Mouse (Mus musculus) heart, adult 2 months (tissue): ENCODE data around the gene G430095P16Rik. TPM values are rescaled to one million over a fixed set of nuclear protein-coding genes. Genes with fewer than 3 reads are reported as not detected.
A peak's percentile ranks its signal among the peaks of the same experiment; 100 is the strongest.

ENCODE experiments used
- DNase-seq, 2 experiments: peaks; one replicate each; pipeline ENCODE4 v3.0.0; 2021
- H3K27ac ChIP-seq: fragments of 200-600 bp; 2 replicates; pipeline ENCODE4 v1.8.1; 2022
- H3K27me3 ChIP-seq: fragments of 200-500 bp; 2 replicates; pipeline ENCODE4 v1.6.1; 2012; ENCODE audit warnings: mild to moderate bottlenecking, low read length, inconsistent platforms, mixed read lengths; ENCODE audit not compliant: control insufficient read depth, insufficient read depth
- H3K36me3 ChIP-seq: fragments of 200-500 bp; 2 replicates; pipeline ENCODE4 v1.6.1; 2012; ENCODE audit warnings: low read length, inconsistent platforms; ENCODE audit not compliant: control insufficient read depth, insufficient read depth
- H3K4me1 ChIP-seq: fragments of 200-500 bp; 2 replicates; pipeline ENCODE4 v1.6.1; 2011; ENCODE audit warnings: low read length; ENCODE audit not compliant: control insufficient read depth, insufficient read depth
- H3K4me3 ChIP-seq: fragments of 200-600 bp; 2 replicates; pipeline ENCODE4 v1.8.1; 2022
- H3K79me2 ChIP-seq: fragments of 200-500 bp; replicated peaks from 2 replicates; pipeline ENCODE4 v1.6.1; 2012; ENCODE audit warnings: mild to moderate bottlenecking, inconsistent platforms, low read length, moderate library complexity, mixed read lengths; ENCODE audit not compliant: control insufficient read depth, insufficient read depth
- H3K9ac ChIP-seq: fragments of 200-500 bp; 2 replicates; pipeline ENCODE4 v1.6.1; 2012; ENCODE audit warnings: low read depth, mild to moderate bottlenecking, control low read depth, inconsistent platforms, low read length, mixed read lengths
- CTCF ChIP-seq: fragments of 200-600 bp; IDR thresholded peaks from 2 replicates; pipeline ENCODE4 v1.8.1; 2022; ENCODE audit warnings: antibody characterized with exemption, mild to moderate bottlenecking, moderate library complexity
- EP300 ChIP-seq: fragments of 200-500 bp; IDR thresholded peaks from 2 replicates; pipeline ENCODE4 v1.6.1; 2011; ENCODE audit warnings: low read depth, low read length, control low read depth; ENCODE audit not compliant: insufficient read depth
- POLR2A ChIP-seq: fragments of 200-500 bp; IDR thresholded peaks from 2 replicates; pipeline ENCODE4 v1.6.1; 2011; ENCODE audit warnings: mild to moderate bottlenecking, low read depth, low read length, control low read depth; ENCODE audit not compliant: insufficient read depth
- WGBS: fragments of 180-500 bp; shearing (Covaris S2); methylation state at CpG from one replicate; pipeline ENCODE4 v1.1.7; 2018; 5-methylcytosine and 5-hydroxymethylcytosine counted together
- intact Hi-C: fragments of 180-260 bp; cut with DNase I; formaldehyde crosslinking; loops from one replicate; pipeline ENCODE4 v1.15.1; 2025
- polyA plus RNA-seq: library from polyadenylated mRNA; depleted of rRNA; stranded (reverse); fragments of >200 nt; gene quantifications from 2 replicates; pipeline ENCODE4 v1.2.3, GENCODE M21; 2012
- total RNA-seq, 2 experiments: library from RNA; stranded (reverse); gene quantifications; 2 replicates each; pipeline ENCODE4 v1.2.3; 2021

The G430095P16Rik gene
- total and polyA plus RNA-seq, 3 experiments = 0.55 to 0.70 TPM; not detected in 1

DNA sequence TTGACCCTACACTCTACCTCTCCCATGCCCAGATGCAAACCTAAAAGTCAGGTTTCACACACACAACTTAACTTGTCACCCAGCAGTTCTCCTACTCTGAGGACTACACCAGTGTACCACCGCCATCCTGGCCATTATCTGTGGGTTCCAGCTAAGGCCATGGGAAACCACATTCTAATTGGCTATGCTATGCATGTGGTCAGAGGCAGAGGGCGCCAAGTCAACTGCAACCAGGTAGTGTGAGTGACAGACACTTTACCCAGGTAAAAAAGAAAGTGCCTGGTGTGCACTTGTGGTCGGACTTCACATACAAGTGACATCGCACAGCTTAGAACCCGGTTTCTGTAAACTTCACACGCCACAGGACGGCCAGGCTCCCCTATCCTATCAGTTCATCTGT is 36.3 kb downstream of the G430095P16Rik start:
- Histone ChIP-seq H3K4me3 (no peak overlapping the region), H3K9ac (no peak overlapping the region), H3K79me2 (peaks cover 2% of the 10 kb centered on the region; the same call in 1 of the 2 replicates), H3K27me3 (no peaks in the 10 kb centered on the region), H3K36me3 (no peaks in the 10 kb centered on the region), H3K27ac (no peak overlapping the region), H3K4me1 (peaks cover 7% of the 10 kb centered on the region)
- no peak for TF ChIP-seq POLR2A
- TF ChIP-seq CTCF = peak; percentile 78
- 0 out of 2 replicates have a peak, but pooled peaks have one; percentile 43 for TF ChIP-seq EP300
- DNase-seq = peak; percentile 43 to 63
- WGBS = 72% methylated on average over 7 of the region's 7 CpGs
- intact Hi-C loops = loop anchor here (2.0 kb wide), 1 partner anchor 52 kb away; no protein-coding TSS in a partner anchor

DNA sequence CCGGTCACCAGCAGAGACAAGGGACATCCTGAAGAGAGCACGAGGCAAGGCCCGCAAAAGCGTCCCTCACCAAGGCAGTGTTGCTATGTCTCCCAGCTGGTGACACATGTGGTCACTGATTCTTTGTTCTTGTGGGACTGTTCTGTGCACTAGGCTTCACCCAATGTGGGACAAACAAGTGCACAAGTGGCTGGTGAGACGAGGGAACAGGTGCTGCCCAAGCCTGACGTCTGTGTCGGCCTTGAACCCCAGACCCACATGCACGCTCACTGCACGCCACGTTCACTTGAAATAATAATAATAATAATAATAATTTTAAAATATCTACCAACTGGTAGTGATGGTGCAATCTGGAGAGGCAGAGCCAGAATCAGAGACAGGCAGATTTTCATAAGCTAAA is 36.9 kb downstream of the G430095P16Rik start:
- Histone ChIP-seq H3K27me3 (no peaks in the 10 kb centered on the region), H3K4me3 (no peak overlapping the region), H3K9ac (no peak overlapping the region), H3K36me3 (no peaks in the 10 kb centered on the region), H3K4me1 (peaks cover 7% of the 10 kb centered on the region), H3K79me2 (peaks cover 2% of the 10 kb centered on the region; the same call in 1 of the 2 replicates), H3K27ac (no peak overlapping the region)
- WGBS = 90% methylated on average over 10 of the region's 10 CpGs
- intact Hi-C loops = loop anchor here (2.0 to 5.0 kb wide), 2 partner anchors 38 to 51 kb away; no protein-coding TSS in a partner anchor
- TF ChIP-seq EP300 = no peak
- TF ChIP-seq CTCF = no peak
- no peak for DNase-seq

DNA sequence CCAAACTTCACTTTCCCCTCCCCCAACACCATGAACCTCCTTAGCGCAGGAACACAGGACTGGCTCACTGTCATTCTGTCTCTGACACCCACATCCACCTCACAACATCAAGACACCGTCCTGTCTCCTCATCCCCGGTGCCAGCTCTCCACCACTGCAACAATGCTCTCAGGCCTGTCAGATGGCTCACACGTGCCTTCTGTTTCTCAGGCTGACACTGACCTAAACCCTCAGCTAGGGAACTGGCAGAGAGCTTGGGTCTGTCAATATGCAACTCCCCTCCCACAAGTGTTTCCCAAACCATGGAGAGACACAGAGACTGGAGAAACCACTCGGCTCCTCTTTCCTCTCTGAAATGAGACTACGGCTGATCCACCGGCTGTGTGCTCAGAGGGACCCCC is 37.6 kb downstream of the G430095P16Rik start:
- no peaks in the 10 kb centered on the region for H3K27me3 ChIP-seq
- H3K27ac ChIP-seq = no peak overlapping the region; the same call in 1 of the 2 replicates
- peaks cover 7% of the 10 kb centered on the region for H3K4me1 ChIP-seq
- H3K4me3 ChIP-seq = no peak overlapping the region
- no peaks in the 10 kb centered on the region for H3K36me3 ChIP-seq
- peaks cover 1% of the 10 kb centered on the region; the same call in 1 of the 2 replicates for H3K79me2 ChIP-seq
- no peak overlapping the region for H3K9ac ChIP-seq
- DNase-seq = no peak
- 0 out of 2 replicates have a peak, but pooled peaks have one; percentile 17 for TF ChIP-seq EP300
- no peak for TF ChIP-seq CTCF
- intact Hi-C loops = loop anchor here (5.0 kb wide), 1 partner anchor 37 kb away; no protein-coding TSS in a partner anchor
- WGBS = 66% methylated on average over 7 of the region's 7 CpGs

DNA sequence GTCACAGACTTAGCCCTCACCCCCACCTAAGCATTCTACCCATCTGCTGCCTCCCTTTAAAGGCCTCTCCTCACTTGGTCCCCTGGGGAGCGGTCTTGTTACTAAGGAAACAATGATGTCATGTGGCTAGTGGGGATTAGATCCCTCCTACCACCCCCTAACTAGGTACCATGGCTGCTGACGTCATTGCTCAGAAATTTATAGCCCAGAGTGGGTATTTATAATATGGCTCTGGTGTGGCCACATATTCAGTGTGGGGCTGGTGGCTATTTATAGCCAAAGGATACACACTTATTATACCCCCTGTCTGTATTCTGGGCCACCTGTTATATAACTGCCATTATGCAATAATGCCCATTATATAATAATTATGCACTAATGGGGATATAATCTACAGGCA is 38.1 kb downstream of the G430095P16Rik start:
- H3K79me2 ChIP-seq = no peaks in the 10 kb centered on the region; the same call in 1 of the 2 replicates
- DNase-seq = no peak
- no peaks in the 10 kb centered on the region for H3K27me3 ChIP-seq
- H3K36me3 ChIP-seq = no peaks in the 10 kb centered on the region
- intact Hi-C loops = loop anchor here (5.0 kb wide), 1 partner anchor 36 kb away; no protein-coding TSS in a partner anchor
- 60% methylated on average over 2 of the region's 2 CpGs for WGBS
- H3K4me1 ChIP-seq = peaks cover 7% of the 10 kb centered on the region
- TF ChIP-seq EP300 = no peak
- TF ChIP-seq CTCF = no peak
- TF ChIP-seq POLR2A = no peak
- no peak overlapping the region for H3K9ac ChIP-seq
- no peak overlapping the region; the same call in 1 of the 2 replicates for H3K27ac ChIP-seq
- H3K4me3 ChIP-seq = no peak overlapping the region

DNA sequence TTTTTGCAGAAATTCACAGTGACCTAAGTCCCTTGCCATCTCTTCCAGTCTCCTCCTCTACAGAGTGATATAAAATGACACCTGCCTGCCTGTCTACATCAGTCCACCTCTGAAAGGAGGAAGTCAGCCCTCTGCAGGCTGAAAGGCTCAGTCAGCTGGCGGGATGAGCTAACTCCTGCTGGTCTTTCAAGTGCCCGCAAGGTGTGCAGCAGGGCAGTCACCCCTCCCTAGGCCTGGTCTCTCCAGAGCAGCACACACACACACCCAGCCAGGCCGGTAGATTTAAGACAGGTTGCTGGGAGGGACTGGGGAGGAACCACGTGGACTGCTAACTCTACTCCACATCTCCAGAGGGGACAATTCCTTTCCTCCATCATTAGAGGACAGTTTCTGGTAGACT is 41.3 kb downstream of the G430095P16Rik start:
- 82% methylated on average over 4 of the region's 4 CpGs for WGBS
- Histone ChIP-seq H3K79me2 (no peaks in the 10 kb centered on the region; the same call in 1 of the 2 replicates), H3K9ac (no peak overlapping the region), H3K27me3 (no peaks in the 10 kb centered on the region), H3K36me3 (no peaks in the 10 kb centered on the region), H3K4me1 (peaks cover 8% of the 10 kb centered on the region), H3K27ac (no peak overlapping the region), H3K4me3 (no peak overlapping the region)
- TF ChIP-seq EP300 (no peak), CTCF (no peak), POLR2A (no peak)
- intact Hi-C loops = loop anchor here (5.0 kb wide), 1 partner anchor 33 kb away; no protein-coding TSS in a partner anchor
- DNase-seq = no peak

DNA sequence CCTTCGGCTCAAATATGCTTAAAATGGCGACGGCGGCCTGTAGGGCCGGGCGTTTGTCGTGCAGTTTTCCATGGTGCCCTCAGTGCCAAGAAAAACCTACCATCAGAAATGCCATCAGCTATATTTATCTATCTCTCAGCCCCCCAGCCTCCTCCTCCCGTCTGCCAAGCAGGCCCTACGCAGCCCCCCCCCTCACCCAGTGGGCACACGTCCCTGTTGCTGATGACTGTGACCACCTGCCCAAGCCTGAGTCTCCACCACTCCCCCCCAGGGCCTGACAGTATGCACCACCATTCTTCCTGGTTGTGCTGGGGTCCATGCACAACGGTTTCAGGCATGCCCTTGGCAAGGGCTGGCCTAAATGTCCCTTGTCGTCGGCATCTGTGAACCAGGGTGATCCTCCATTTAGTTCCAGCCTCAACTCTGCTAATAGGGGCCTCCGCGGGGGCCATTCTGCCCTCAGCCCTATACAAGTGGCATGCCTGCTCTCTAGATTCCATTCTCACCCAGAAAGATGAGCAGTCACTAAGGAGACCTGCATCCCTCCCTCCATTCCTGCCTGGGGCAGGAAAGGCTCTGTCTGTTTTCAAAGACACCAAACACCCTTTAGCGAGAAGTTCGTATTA is 42.2 kb downstream of the G430095P16Rik start:
- Histone ChIP-seq H3K27me3 (no peaks in the 10 kb centered on the region), H3K79me2 (no peaks in the 10 kb centered on the region; the same call in 1 of the 2 replicates), H3K4me1 (peaks cover 9% of the 10 kb centered on the region), H3K27ac (no peak overlapping the region; the same call in 1 of the 2 replicates), H3K4me3 (no peak overlapping the region), H3K36me3 (no peaks in the 10 kb centered on the region), H3K9ac (no peak overlapping the region)
- no peak for DNase-seq
- intact Hi-C loops = loop anchor here (5.0 kb wide), 1 partner anchor 32 kb away; no protein-coding TSS in a partner anchor
- no peak for TF ChIP-seq EP300
- TF ChIP-seq CTCF = no peak
- TF ChIP-seq POLR2A = no peak
- 71% methylated on average over 17 of the region's 17 CpGs for WGBS
